ENCODE assay signal across 1 mouse cellular context in the genomic region with DNA sequence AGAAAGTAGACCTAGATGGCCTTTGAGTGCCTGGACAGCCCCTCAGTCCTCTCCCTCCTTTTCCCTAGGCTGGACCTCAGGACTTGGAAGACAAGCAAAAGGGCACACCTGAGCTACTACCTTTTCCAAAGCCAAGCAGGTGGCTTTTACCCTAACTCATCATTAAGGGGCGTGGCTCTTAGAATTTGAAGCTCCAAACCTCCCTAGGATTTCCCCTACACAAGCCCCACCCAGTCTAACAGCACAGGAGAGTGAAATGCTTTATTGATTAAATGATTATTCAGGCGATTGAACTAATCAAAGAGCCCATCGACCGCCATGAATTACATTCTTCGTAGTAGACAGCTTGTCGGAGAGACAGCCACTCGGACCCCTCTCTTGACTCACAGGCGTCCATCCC.
A peak's percentile ranks its signal among the peaks of the same experiment; 100 is the strongest.
TF ChIP-seq lines count a peak whose summit lies in the region.

No protein-coding gene starts in this region.

TF ChIP-seq in CH12.LX, 34 proteins besides CTCF, POLR2A, EP300 and RAD21:
- TF ChIP-seq UBTF (IDR thresholded peaks at IDR 0.05; ENCODE audit: low read depth, low read length) (no peak), HCFC1 (IDR thresholded peaks at IDR 0.05; ENCODE audit: low read depth, low read length) (no peak), MEF2A (IDR thresholded peaks at IDR 0.05; ENCODE audit: borderline replicate concordance, low read depth, low read length) (no peak), ETS1 (conservative IDR thresholded peaks at IDR 0.05; ENCODE audit: low read depth, low read length) (0 out of 2 replicates have a peak, but pooled peaks have one; percentile 19), TCF12 (IDR thresholded peaks at IDR 0.05; ENCODE audit: low read depth, low read length) (0 out of 2 replicates have a peak, but pooled peaks have one; percentile 3), ZKSCAN1 (IDR thresholded peaks at IDR 0.05; ENCODE audit: borderline replicate concordance, low read depth, low read length) (no peak), IRF4 (IDR thresholded peaks at IDR 0.05; ENCODE audit: low read depth, low read length) (no peak), JUN (IDR thresholded peaks at IDR 0.05; ENCODE audit: insufficient read depth, low read depth, low read length) (no peak), BHLHE40 (IDR thresholded peaks at IDR 0.05; ENCODE audit: low read depth, low read length) (no peak), SIN3A (IDR thresholded peaks at IDR 0.05; ENCODE audit: low read length) (peak; percentile 37; the same call in 1 of the 2 replicates), ZNF384 (IDR thresholded peaks at IDR 0.05; ENCODE audit: low read depth, low read length) (no peak), MAX (IDR thresholded peaks at IDR 0.05; ENCODE audit: low read length) (no peak), ZC3H11A (IDR thresholded peaks at IDR 0.05; ENCODE audit: low read depth, low read length) (no peak), MYC (IDR thresholded peaks at IDR 0.05; ENCODE audit: low read depth, low read length) (no peak), MAFK (IDR thresholded peaks at IDR 0.05; ENCODE audit: insufficient replicate concordance, low read length) (no peak)
